Mouse (Mus musculus) ovary, adult 18-20 months (tissue): ENCODE measurements around the gene Fam50a.
"Not testable (repeated sequence)": the region's sequence is repeated elsewhere in the genome, so short reads cannot be mapped to it uniquely, and the experiment has no call there.

Experiments
- DNase-seq: peaks from one replicate; pipeline ENCODE4 v3.0.0; 2022; ENCODE audit warnings: low spot score, mixed read lengths

Fam50a gene

GRCm38 (mm10) chrX:74330166-74330930 lies 17.5 kb downstream of the Fam50a start:
- DNase-seq = no peak

- DNase-seq = no peak
Measured at GRCm38 (mm10) chrX:74352645-74353466, 40.0 kb downstream of the Fam50a start.

- DNase-seq = peak; percentile 69
Measured at GRCm38 (mm10) chrX:74353467-74353770, 40.6 kb downstream of the Fam50a start, which contains the start of gene Lage3. Lage3 (minus strand) TSS chrX:74353618.

- not testable (repeated sequence) for DNase-seq
Measured at GRCm38 (mm10) chrX:74357069-74357468, 44.2 kb downstream of the Fam50a start.

- DNase-seq = no peak
Measured at GRCm38 (mm10) chrX:74359171-74359570, 46.3 kb downstream of the Fam50a start.

- no peak for DNase-seq
Measured at GRCm38 (mm10) chrX:74367512-74367911, 54.7 kb downstream of the Fam50a start.

- peak; percentile 54 for DNase-seq
Measured at GRCm38 (mm10) chrX:74368209-74368909, 55.5 kb downstream of the Fam50a start.
